Mouse (Mus musculus) heart, embryonic 13.5 days (tissue): ENCODE measurements around the gene Kansl1. TPM values are rescaled to one million over a fixed set of nuclear protein-coding genes. Genes with fewer than 3 reads are reported as not detected.

Experiments
- ATAC-seq: fragments of 200-750 bp; cut with Nextera tagmentation; 2 replicates; pipeline ENCODE4 v1.8.0; 2017; ENCODE audit warnings: moderate TSS enrichment; ENCODE audit not compliant: insufficient number of reproducible peaks, low FRiP score, low TSS enrichment; ENCODE audit errors: extremely low read depth
- H3K27ac ChIP-seq: fragments of 300-500 bp; sonication (generic); replicated peaks from 2 replicates; pipeline ENCODE4 v1.5.1; 2015; ENCODE audit warnings: moderate library complexity, mild to moderate bottlenecking, inconsistent platforms
- H3K27me3 ChIP-seq: fragments of 300-500 bp; sonication (generic); replicated peaks from 2 replicates; pipeline ENCODE4 v1.6.1; 2015; ENCODE audit warnings: mild to moderate bottlenecking, inconsistent platforms
- H3K36me3 ChIP-seq: fragments of 300-500 bp; sonication (generic); 2 replicates; pipeline ENCODE4 v1.6.1; 2015; ENCODE audit warnings: mild to moderate bottlenecking, inconsistent platforms
- H3K4me1 ChIP-seq: fragments of 300-500 bp; sonication (generic); 2 replicates; pipeline ENCODE4 v1.6.1; 2015; ENCODE audit warnings: inconsistent platforms
- H3K4me2 ChIP-seq: fragments of 300-500 bp; sonication (generic); 2 replicates; pipeline ENCODE4 v1.6.1; 2015; ENCODE audit warnings: inconsistent platforms, mild to moderate bottlenecking, moderate library complexity
- H3K4me3 ChIP-seq: fragments of 300-500 bp; sonication (generic); 2 replicates; pipeline ENCODE4 v1.5.1; 2015; ENCODE audit warnings: moderate library complexity, mild to moderate bottlenecking, inconsistent platforms
- H3K9ac ChIP-seq: fragments of 300-500 bp; sonication (generic); 2 replicates; pipeline ENCODE4 v1.6.1; 2015; ENCODE audit warnings: inconsistent platforms, mild to moderate bottlenecking, moderate library complexity
- H3K9me3 ChIP-seq: fragments of 300-500 bp; sonication (generic); 2 replicates; pipeline ENCODE4 v1.6.1; 2016; ENCODE audit warnings: inconsistent platforms
- WGBS: fragments of 180-500 bp; shearing (Covaris S2); methylation state at CpG from one replicate; pipeline ENCODE4 v1.1.7; 2015; ENCODE audit warnings: mixed read lengths; 5-methylcytosine and 5-hydroxymethylcytosine counted together
- polyA plus RNA-seq: library from polyadenylated mRNA; unstranded; fragments of >200 nt; fragmentation: Nextera tagmentation; extraction: Ambion mirVana; gene quantifications from 2 replicates; pipeline ENCODE4 v1.2.1, GENCODE M21; 2015

Gene Kansl1
- polyA plus RNA-seq, 1 experiment from 2014 or later = 13.3 TPM

DNA sequence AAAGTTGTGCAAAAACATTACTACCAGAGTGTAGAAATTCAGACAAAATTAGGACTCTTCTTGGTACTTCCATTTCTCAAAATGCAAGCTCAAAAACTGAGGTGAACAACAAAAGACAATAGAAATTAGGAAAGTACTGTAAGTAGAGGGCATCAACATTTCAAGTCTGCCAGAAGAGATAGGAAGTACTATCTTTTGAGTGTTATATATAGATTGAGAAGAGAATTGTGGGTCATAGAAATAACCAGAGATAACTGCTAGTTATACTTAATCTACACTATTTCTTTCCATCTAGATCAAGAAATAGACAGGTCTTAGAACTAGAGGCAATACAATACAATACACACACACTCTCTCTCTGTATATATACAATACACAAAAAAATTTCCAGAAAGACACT lies 30.2 kb downstream of the Kansl1 start:
- no peaks in the 10 kb centered on the region for H3K27me3 ChIP-seq
- no peaks in the 10 kb centered on the region for H3K9me3 ChIP-seq
- ATAC-seq = no peak
- H3K4me1 ChIP-seq = peaks cover 57% of the 10 kb centered on the region
- peak overlapping the region; percentile 83 for H3K4me2 ChIP-seq
- H3K27ac ChIP-seq = no peak overlapping the region
- 0 out of 2 replicates have a peak overlapping the region, but pooled peaks have one; percentile 47 for H3K9ac ChIP-seq
- H3K4me3 ChIP-seq = 0 out of 2 replicates have a peak overlapping the region, but pooled peaks have one; percentile 28
- no peaks in the 10 kb centered on the region for H3K36me3 ChIP-seq

DNA sequence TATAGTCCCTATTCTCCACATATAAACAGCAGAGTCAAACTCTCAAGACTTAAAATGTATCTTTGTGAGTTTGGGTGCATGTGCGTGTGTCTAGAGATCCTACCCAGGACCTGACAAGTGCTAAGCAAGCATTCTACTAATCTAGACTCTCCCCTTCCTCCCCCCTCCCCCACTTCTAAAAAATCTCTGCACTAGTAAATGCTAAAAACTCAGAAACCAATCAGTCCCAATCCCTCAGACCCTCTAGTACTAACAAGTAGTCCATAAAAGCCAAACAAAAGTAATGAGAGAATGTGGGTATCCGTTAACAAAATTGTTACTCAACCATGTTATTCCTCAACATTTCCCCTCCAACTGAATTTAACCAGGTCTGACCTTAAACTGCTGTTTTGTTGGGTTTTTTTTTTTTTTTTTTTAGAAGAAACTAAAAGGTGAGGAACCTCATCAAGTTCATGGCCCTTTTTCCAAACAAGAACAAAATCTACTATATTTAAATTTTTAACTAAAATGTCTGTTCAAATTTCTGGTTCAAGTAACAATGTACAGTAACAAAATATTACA lies 32.2 kb downstream of the Kansl1 start:
- no peak overlapping the region for H3K4me3 ChIP-seq
- H3K4me1 ChIP-seq = peaks cover 67% of the 10 kb centered on the region
- H3K4me2 ChIP-seq = no peak overlapping the region
- no peaks in the 10 kb centered on the region for H3K27me3 ChIP-seq
- H3K9me3 ChIP-seq = no peaks in the 10 kb centered on the region
- H3K9ac ChIP-seq = no peak overlapping the region
- no peaks in the 10 kb centered on the region for H3K36me3 ChIP-seq
- H3K27ac ChIP-seq = no peak overlapping the region
- ATAC-seq = no peak
- 52% methylated on average over 2 of the region's 2 CpGs for WGBS

DNA sequence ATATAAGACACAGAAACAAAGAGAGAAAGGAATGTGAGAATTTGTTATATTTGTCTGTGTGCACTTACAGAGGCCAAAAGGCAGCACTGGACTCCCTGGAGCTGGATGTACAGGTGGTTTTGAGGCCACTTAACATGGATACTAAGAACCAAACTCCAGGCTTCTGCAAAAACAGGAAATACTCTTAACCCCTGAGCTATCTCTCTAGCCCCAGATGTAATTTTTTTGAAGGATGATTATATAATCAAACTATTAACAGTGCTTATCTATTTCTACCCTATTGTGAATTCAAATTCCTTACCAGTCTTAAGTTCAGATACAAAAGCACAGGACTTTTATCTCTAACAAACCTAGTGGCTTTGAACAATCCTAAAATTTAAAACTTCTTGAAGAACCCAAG lies 32.9 kb downstream of the Kansl1 start:
- no peak overlapping the region for H3K9ac ChIP-seq

DNA sequence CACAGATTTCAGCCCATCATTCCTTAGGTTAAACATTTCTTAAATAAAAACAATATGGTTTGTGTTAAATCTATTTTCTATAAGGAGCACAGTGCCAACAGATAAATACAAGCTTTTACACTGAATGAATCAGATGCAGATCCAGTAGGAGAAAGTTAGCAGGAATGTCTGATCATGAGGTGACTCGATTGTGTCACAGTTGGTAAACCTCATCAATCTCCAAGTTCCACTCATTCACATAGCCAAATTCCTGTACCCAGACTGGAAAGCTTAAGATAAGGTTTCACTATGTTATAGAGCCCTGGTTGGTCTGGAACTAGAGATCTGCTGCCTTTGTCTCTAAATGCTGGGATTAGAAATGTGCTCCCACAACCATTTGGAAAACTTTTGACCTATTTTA lies 33.5 kb downstream of the Kansl1 start:
- WGBS = 28% methylated on average over 1 of the region's 1 CpGs
- Histone ChIP-seq H3K27ac (no peak overlapping the region; the same call in 1 of the 2 replicates), H3K4me1 (peaks cover 67% of the 10 kb centered on the region), H3K4me3 (no peak overlapping the region), H3K9me3 (no peaks in the 10 kb centered on the region), H3K27me3 (no peaks in the 10 kb centered on the region), H3K4me2 (no peak overlapping the region), H3K9ac (no peak overlapping the region), H3K36me3 (no peaks in the 10 kb centered on the region)
- no peak for ATAC-seq

More for the DNA sequence above, 32.9 kb downstream of the Kansl1 start:
- H3K4me1 ChIP-seq = peaks cover 67% of the 10 kb centered on the region
- H3K27ac ChIP-seq = no peak overlapping the region
- no peak for ATAC-seq
- H3K4me2 ChIP-seq = no peak overlapping the region
- H3K27me3 ChIP-seq = no peaks in the 10 kb centered on the region
- no peak overlapping the region for H3K4me3 ChIP-seq
- H3K36me3 ChIP-seq = no peaks in the 10 kb centered on the region
- H3K9me3 ChIP-seq = no peaks in the 10 kb centered on the region

DNA sequence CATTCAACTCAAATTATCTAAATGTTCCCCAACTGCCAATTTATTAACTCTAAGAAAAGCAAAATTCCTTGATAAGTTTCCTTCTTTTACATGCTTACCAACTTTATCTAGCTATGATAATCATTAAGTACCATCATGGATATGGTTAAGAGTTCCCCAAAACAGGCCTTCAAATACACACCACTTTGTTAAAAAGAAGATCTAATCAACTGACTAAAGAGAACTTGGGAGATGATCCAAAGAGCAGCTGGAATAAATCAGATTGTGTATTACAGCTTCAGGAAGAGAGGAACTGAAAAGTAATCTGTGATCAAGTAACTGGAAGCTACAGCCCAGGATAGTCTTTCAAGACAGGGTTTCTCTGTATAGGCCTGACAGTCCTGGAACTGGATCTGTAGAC lies 36.4 kb downstream of the Kansl1 start:
- ATAC-seq = no peak

DNA sequence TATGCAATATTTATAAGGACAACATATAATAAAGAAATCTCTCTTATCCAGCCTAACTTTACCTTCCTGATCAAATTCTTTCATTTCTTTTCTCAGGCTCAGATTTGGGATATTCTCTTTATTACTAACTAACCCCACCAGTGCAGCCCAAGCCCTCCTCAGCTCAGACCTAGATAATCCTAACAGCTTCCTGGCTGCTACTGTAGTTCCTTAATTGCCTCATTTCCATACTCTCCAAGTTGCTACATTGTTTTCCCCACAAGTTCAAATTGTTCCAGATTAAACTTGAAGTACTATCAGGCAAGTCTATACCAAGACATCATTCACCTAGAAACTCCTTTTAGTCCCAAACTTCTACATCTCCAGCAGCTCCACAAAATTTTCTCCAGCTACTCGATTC lies 36.9 kb downstream of the Kansl1 start:
- ATAC-seq = no peak
- WGBS = 77% methylated on average over 1 of the region's 1 CpGs

More for the DNA sequence above, 36.4 kb downstream of the Kansl1 start:
- Histone ChIP-seq H3K4me1 (peaks cover 52% of the 10 kb centered on the region), H3K36me3 (peaks cover 3% of the 10 kb centered on the region; the same call in 1 of the 2 replicates), H3K9ac (no peak overlapping the region), H3K9me3 (no peaks in the 10 kb centered on the region), H3K27me3 (no peaks in the 10 kb centered on the region), H3K4me2 (no peak overlapping the region), H3K27ac (no peak overlapping the region), H3K4me3 (no peak overlapping the region)

DNA sequence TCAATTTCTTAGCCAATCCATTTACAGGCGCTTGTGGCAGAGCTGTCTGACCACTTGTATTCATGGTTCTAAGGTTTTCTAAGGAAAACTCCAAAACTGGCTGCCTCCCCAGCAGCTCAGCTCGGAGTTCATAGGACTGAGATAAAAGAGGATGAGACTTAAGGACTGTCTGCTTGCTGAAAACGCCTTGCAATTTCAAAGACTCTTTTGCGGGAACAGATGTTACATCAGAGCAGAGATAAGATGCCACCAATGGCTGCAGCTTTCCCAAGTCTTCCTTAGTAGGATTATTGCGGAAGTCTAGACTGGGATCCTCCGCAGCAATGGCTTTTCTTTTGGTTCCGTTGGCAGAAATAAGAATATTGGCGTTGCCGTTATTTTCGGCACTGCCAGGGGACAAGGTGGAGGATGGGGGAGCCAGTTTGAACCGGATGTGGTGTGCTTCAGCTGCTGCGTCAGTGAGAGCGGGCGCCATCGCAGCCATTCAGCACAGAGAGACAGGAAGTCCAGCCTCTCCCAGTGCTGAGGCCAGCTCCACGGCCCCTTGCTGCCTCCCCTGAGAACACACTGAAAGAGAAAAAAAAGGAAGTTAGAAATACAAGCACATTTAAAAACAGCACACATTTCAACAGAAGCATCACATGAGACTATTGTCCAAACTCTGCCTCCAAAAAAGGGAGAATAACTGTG lies 43.8 kb downstream of the Kansl1 start:
- Histone ChIP-seq H3K36me3 (peaks cover 46% of the 10 kb centered on the region), H3K27ac (no peak overlapping the region), H3K4me2 (no peak overlapping the region), H3K27me3 (no peaks in the 10 kb centered on the region), H3K4me3 (no peak overlapping the region), H3K9me3 (no peaks in the 10 kb centered on the region), H3K9ac (no peak overlapping the region), H3K4me1 (peaks cover 31% of the 10 kb centered on the region)
- WGBS = 73% methylated on average over 16 of the region's 16 CpGs
- no peak for ATAC-seq

More for the DNA sequence above, 36.9 kb downstream of the Kansl1 start:
- Histone ChIP-seq H3K9me3 (no peaks in the 10 kb centered on the region), H3K4me3 (no peak overlapping the region), H3K9ac (no peak overlapping the region), H3K4me2 (no peak overlapping the region), H3K27me3 (no peaks in the 10 kb centered on the region), H3K27ac (no peak overlapping the region), H3K4me1 (peaks cover 50% of the 10 kb centered on the region), H3K36me3 (peaks cover 3% of the 10 kb centered on the region; the same call in 1 of the 2 replicates)

DNA sequence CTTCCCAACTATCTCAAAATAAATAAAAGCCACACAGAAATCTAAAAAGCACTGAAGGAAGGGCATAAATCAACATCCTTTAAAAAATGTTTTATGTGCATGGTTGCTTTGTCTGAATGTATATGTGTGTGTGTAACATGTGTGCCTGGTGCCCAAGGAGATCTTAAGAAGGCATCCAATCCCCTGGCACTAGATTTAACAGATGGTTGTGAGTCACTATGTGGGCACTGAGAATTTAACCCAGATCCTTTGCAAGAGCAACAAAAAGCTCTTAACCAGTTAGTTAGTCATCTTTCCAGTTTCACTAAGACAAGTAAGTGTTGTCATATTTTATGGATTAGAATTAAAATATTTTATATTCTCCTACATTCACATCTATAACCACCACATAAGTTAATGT lies 56.4 kb downstream of the Kansl1 start:
- H3K27ac ChIP-seq = no peak overlapping the region

DNA sequence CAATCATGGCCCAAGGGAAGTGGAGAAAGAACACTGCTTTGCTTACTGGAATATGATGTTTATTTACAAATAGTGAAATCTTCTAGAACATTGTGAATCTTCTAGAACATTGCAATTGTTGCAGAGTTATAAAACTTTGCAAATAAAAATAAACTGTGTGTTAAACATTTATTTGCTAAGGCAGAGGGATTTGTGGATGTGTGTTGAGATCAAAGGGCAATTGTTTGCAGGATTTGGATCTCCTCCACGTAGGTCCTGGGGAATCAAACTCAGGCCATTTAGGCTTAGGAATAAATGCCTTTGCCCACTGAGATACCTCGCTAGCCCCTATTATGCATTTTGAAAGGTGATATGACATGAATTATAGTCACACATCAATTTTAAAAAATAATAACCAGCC lies 61.3 kb downstream of the Kansl1 start:
- 0 out of 2 replicates have a peak, but pooled peaks cover 6% of the 10 kb centered on the region for H3K4me1 ChIP-seq
- H3K27me3 ChIP-seq = no peaks in the 10 kb centered on the region
- ATAC-seq = no peak
- no peak overlapping the region for H3K4me2 ChIP-seq
- no peak overlapping the region for H3K9ac ChIP-seq
- H3K27ac ChIP-seq = no peak overlapping the region
- no peaks in the 10 kb centered on the region for H3K9me3 ChIP-seq
- 77% methylated on average over 2 of the region's 2 CpGs for WGBS
- H3K4me3 ChIP-seq = no peak overlapping the region
- peaks cover 37% of the 10 kb centered on the region for H3K36me3 ChIP-seq

More for the DNA sequence above, 56.4 kb downstream of the Kansl1 start:
- Histone ChIP-seq H3K27me3 (no peaks in the 10 kb centered on the region), H3K4me2 (no peak overlapping the region), H3K4me1 (0 out of 2 replicates have a peak, but pooled peaks cover 3% of the 10 kb centered on the region), H3K9ac (no peak overlapping the region), H3K36me3 (peaks cover 44% of the 10 kb centered on the region), H3K9me3 (no peaks in the 10 kb centered on the region), H3K4me3 (no peak overlapping the region)
- ATAC-seq = no peak

DNA sequence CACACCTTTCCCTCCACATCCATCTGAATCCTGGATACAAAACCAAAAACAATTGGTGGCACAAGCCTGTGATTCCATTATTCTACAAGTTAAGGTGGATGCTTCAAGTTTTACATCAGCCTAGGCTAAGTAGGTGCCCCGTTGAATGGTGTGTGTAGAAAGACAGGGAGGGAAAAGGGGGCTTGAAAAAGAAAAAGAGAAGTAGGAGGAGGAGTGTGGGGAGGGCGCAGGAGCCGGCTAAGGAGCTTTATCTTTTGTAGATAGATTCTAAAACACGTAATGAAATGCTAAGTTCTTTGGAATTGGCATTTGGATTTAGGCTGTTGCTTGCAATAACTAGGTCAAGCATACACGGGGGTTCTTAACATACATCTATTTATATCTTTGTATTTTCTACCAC lies 67.7 kb downstream of the Kansl1 start:
- Histone ChIP-seq H3K27ac (no peak overlapping the region), H3K27me3 (no peaks in the 10 kb centered on the region), H3K4me1 (peaks cover 33% of the 10 kb centered on the region), H3K4me3 (no peak overlapping the region), H3K9me3 (no peaks in the 10 kb centered on the region), H3K9ac (no peak overlapping the region), H3K36me3 (peaks cover 21% of the 10 kb centered on the region), H3K4me2 (no peak overlapping the region)
- WGBS = 52% methylated on average over 5 of the region's 5 CpGs
- no peak for ATAC-seq

DNA sequence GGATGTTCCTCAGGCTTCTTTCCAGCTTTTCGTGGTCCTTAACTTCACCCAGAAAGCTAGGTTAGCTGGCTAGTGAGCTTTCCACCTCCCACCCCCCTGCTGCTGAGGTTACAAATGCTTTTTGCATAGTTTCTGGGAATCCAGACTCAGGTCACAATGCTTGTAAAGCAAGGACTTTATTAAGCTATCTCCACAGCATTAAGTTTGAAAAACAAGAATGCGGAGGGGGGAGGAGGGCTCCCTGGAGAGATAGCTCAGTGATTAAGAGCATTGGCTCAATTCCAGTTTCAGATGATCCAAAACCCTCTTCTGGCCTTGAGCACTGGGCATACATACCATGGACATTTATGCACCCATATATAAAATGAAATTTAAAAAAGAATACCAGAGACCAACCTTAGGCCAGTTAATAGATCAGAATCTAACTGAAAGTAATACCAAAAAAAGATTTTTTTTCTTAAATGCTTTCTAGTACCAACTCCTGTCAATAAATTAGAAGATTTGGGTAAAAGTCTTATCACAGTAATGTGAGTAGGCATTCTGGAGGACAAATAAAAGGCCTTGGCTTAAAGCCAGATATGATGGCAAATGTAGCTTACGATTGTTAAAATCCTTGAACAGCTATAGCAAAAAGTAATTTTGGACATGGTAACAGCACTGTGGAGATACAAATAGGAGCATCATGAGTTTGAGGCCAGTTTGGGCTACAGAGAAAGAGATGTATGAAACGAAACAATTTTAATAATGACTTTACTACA lies 69.0 kb downstream of the Kansl1 start:
- Histone ChIP-seq H3K9me3 (no peaks in the 10 kb centered on the region), H3K36me3 (peaks cover 20% of the 10 kb centered on the region), H3K9ac (no peak overlapping the region), H3K27me3 (no peaks in the 10 kb centered on the region), H3K4me3 (no peak overlapping the region), H3K27ac (peak overlapping the region; percentile 48), H3K4me2 (peak overlapping the region; percentile 22; the same call in 1 of the 2 replicates), H3K4me1 (peaks cover 33% of the 10 kb centered on the region)
- ATAC-seq = no peak
- 51% methylated on average over 4 of the region's 4 CpGs for WGBS
